Mouse (Mus musculus) testis, postnatal 14 days (tissue): ENCODE data around the gene Gda.

Source experiments
- DNase-seq: peaks from one replicate; pipeline ENCODE4 v3.0.0; 2021; ENCODE audit warnings: low spot score

Gda gene

GRCm38 (mm10) chr19:21373073-21373755 lies 100.0 kb downstream of the Gda start:
- DNase-seq, result peak; percentile 19

- no peak for DNase-seq
Observed at GRCm38 (mm10) chr19:21372395-21373072, 100.7 kb downstream of the Gda start.

- peak; percentile 17 for DNase-seq
Observed at GRCm38 (mm10) chr19:21371337-21371736, 101.9 kb downstream of the Gda start.

GRCm38 (mm10) chr19:21370782-21371181 lies 102.5 kb downstream of the Gda start:
- no peak for DNase-seq

DNA sequence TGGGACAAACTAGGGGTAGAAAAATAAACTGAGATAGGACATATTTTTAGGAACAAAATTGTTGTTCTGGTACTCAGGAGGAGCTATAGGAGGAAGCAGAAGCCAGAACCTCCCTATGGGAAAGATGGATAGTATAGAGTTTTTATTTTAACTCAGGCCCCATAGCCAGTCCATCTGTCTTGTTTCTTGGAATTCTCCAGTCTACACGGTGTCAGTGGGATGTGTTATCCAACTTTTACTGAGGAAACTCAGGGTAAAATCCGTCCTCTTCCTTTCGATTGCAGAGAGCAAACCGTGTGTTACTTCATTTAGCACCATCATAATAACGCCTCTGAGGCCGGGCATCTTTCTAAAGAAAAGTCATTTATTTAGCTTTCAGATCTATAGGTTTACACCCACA lies 104.1 kb downstream of the Gda start:
- DNase-seq, result no peak

GRCm38 (mm10) chr19:21368595-21368994 lies 104.7 kb downstream of the Gda start:
- no peak for DNase-seq

DNA sequence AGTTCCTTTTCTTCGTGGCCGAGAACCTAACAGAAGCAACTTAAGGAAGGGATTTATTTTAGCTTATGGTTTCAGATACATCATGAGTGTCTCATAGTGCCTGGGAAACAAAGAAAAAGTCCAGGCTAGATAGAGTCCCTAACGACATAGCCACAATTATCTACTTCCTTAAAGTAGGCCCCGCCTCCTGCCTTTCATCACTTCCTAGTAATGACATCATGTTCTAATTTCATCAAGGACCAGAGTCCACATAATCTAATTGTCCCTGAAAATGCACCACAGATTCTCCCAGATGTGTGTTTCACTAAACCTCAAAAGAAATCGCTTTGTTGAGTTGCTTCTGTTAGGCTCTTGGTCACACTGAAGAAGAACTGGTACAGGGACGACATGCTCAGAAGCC lies 115.5 kb downstream of the Gda start:
- DNase-seq, result no peak

- DNase-seq, result no peak
Observed at GRCm38 (mm10) chr19:21349634-21350033, 123.6 kb downstream of the Gda start.

DNA sequence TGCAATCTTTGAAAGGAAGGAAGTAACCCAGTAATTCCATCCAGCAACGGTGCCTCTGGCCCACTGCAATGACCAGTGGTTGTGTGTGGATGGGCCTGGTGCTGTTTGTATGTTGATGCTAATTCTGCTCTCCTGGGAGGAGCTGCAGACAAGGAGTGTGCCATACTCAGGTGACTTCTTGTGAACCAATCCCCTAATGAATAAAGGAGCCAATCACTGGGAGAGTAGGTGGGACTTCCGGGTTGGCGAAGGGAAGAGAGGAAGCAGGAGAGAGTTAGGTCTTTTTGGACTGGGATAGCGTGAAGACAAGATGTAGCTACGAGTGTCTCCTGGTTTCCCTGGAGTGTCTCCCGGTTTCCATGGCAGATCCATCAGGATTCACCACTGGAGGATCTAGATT lies 126.6 kb downstream of the Gda start:
- peak; percentile 61 for DNase-seq
